Mouse (Mus musculus): ENCODE data around the gene Mrpl51.

DNA sequence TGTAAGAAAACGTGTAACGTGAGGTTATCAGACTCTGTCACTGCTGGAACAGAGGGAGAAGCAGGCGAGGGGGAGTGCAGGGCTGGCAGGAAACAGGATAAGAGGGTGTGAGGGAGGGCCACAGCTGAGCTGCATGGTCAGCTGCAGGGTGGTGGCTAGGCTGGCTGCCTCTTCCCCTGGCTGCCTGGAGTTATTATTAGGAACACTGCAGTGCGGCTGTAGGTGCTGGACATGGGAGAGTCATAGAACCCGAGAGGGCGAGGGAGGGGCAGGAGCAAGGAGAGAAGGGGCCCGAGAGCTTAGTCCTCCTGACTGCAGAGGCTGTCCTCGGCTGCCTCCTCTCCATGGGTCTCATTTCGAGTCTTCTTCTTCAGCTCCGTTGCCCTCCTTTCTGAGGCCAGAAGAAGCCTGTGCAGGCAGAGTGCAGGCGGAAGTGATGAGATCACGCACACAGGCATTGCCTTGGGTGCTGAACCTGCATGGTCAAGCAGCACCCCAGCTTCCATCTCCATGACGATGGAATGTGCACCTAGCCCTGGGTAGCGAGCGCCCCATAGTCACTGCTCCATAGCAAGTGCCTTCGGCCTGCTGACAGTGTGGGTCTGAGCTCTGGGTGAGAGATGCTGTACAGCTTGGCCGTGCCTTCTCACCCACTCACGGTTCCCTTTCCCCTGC, 43.2 kb upstream of the Mrpl51 start:
- TF ChIP-seq CTCF (IDR thresholded peaks at IDR 0.05; ENCODE audit: low read depth) = no peak
- TF ChIP-seq EP300 (optimal IDR thresholded peaks at IDR 0.05) = no peak

Data from stomach, postnatal 0 days (tissue).